Mouse (Mus musculus): ENCODE measurements around the gene Wwc1. TPM values are rescaled to one million over a fixed set of nuclear protein-coding genes. Genes with fewer than 3 reads are reported as not detected.

Gene Wwc1
- polyA plus RNA-seq, 1 experiment from 2014 or later = 2.0 TPM

GRCm38 (mm10) chr11:35932121-35932885 lies 48.0 kb downstream of the Wwc1 start:
- no peaks in the 10 kb centered on the region for H3K36me3 ChIP-seq (ENCODE audit: control insufficient read depth, insufficient read depth, low read length)

DNA sequence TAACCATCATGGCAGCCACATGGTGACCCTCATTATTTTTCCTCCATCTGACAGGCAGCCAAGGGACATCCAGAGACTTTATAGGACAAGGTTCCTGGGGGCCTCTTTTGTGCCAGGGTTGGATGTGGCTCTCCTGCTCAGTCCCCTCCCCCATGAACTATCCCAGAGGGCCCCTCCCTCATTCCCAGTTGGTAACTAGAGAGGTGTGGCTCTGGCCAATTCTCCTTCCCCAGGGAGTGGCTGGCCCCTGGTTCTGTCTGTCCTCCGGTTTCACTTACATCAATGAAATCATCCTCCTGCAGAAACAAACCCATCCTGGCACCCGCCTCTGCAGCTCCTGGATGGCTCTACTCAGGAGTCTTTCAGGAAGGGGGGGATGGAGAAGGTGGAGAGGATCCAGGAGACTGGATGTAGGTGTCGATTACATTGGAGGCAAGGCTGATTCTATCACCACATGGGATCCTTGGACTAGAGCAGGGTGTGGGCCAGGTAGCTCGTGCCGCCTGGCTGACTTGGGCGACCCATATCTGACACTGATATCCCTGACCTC lies 49.7 kb downstream of the Wwc1 start:
- Histone ChIP-seq H3K27ac (replicated peaks in 1 of 2; ENCODE audit: control insufficient read depth in 1 of 2, insufficient read depth in 1 of 2, low read depth in 2 of 2, low read length in 2 of 2) (no peak overlapping the region), H3K4me3 (ENCODE audit: control insufficient read depth in 1 of 2, insufficient read depth in 1 of 2, low read depth in 1 of 2, low read length in 2 of 2) (no peak overlapping the region), H3K4me2 (ENCODE audit: low read length) (no peak overlapping the region), H3K9me3 (ENCODE audit: control insufficient read depth, low read length) (0 out of 2 replicates have a peak, but pooled peaks cover 6% of the 10 kb centered on the region), H3K27me3 (ENCODE audit: control insufficient read depth, insufficient read depth, low read length) (no peaks in the 10 kb centered on the region), H3K4me1 (ENCODE audit: control insufficient read depth in 2 of 2, insufficient read depth in 2 of 2, low read length in 2 of 2) (peaks cover 5 to 6% of the 10 kb centered on the region in 2 experiments; a peak in 3 of 4 replicates), H3K36me3 (ENCODE audit: control insufficient read depth, insufficient read depth, low read length) (no peaks in the 10 kb centered on the region), H3K9ac (ENCODE audit: low read length) (no peak overlapping the region)
- ATAC-seq (ENCODE audit: insufficient number of reproducible peaks, insufficient read depth, low FRiP score, low read depth) = no peak
- WGBS = 83% methylated on average over 6 of the region's 6 CpGs

More at GRCm38 (mm10) chr11:35932121-35932885, 48.0 kb downstream of the Wwc1 start:
- Histone ChIP-seq H3K4me3 (ENCODE audit: control insufficient read depth in 1 of 2, insufficient read depth in 1 of 2, low read depth in 1 of 2, low read length in 2 of 2) (no peak overlapping the region), H3K9me3 (ENCODE audit: control insufficient read depth, low read length) (no peaks in the 10 kb centered on the region), H3K4me2 (ENCODE audit: low read length) (no peak overlapping the region), H3K9ac (ENCODE audit: low read length) (no peak overlapping the region), H3K27ac (replicated peaks in 1 of 2; ENCODE audit: control insufficient read depth in 1 of 2, insufficient read depth in 1 of 2, low read depth in 2 of 2, low read length in 2 of 2) (no peak overlapping the region), H3K4me1 (ENCODE audit: control insufficient read depth in 2 of 2, insufficient read depth in 2 of 2, low read length in 2 of 2) (peaks cover 5 to 6% of the 10 kb centered on the region in 2 experiments; a peak in 3 of 4 replicates), H3K27me3 (ENCODE audit: control insufficient read depth, insufficient read depth, low read length) (no peaks in the 10 kb centered on the region)
- 84% methylated on average over 14 of the region's 14 CpGs for WGBS
- ATAC-seq (ENCODE audit: insufficient number of reproducible peaks, insufficient read depth, low FRiP score, low read depth) = no peak

DNA sequence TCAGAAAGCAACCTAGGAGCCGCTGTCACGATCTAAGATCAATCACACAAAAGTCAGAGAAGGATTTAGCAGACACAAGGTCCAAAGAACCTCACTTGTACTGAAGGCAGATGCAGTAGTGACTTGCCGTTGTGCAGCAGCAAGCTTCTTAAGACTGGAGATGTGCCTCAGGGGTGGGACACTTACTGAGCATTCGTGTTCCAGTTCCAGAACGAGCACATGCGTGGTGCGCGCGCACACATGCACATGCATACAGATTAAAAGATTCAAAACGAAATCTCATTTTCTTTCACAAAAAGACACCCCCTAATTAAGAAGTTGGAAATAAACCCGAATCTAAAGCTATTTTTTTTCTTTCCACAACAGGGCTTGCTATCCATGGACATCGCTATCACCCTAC lies 51.9 kb downstream of the Wwc1 start:
- no peak overlapping the region for H3K9ac ChIP-seq (ENCODE audit: low read length)
- H3K36me3 ChIP-seq (ENCODE audit: control insufficient read depth, insufficient read depth, low read length) = no peaks in the 10 kb centered on the region
- WGBS = 93% methylated on average over 12 of the region's 12 CpGs

GRCm38 (mm10) chr11:35927309-35927708 lies 53.0 kb downstream of the Wwc1 start:
- Histone ChIP-seq H3K9ac (ENCODE audit: low read length) (no peak overlapping the region), H3K4me1 (ENCODE audit: control insufficient read depth in 2 of 2, insufficient read depth in 2 of 2, low read length in 2 of 2) (no peaks in the 10 kb centered on the region; a peak in 1 of 4 replicates), H3K4me2 (ENCODE audit: low read length) (no peak overlapping the region), H3K36me3 (ENCODE audit: control insufficient read depth, insufficient read depth, low read length) (no peaks in the 10 kb centered on the region), H3K27ac (replicated peaks in 1 of 2; ENCODE audit: control insufficient read depth in 1 of 2, insufficient read depth in 1 of 2, low read depth in 2 of 2, low read length in 2 of 2) (no peak overlapping the region), H3K9me3 (ENCODE audit: control insufficient read depth, low read length) (0 out of 2 replicates have a peak, but pooled peaks cover 6% of the 10 kb centered on the region), H3K27me3 (ENCODE audit: control insufficient read depth, insufficient read depth, low read length) (no peaks in the 10 kb centered on the region), H3K4me3 (ENCODE audit: control insufficient read depth in 1 of 2, insufficient read depth in 1 of 2, low read depth in 1 of 2, low read length in 2 of 2) (no peak overlapping the region)
- no peak for ATAC-seq (ENCODE audit: insufficient number of reproducible peaks, insufficient read depth, low FRiP score, low read depth)
- 68% methylated on average over 14 of the region's 14 CpGs for WGBS

More for the DNA sequence above, 51.9 kb downstream of the Wwc1 start:
- Histone ChIP-seq H3K4me2 (ENCODE audit: low read length) (no peak overlapping the region), H3K27me3 (ENCODE audit: control insufficient read depth, insufficient read depth, low read length) (no peaks in the 10 kb centered on the region), H3K4me3 (ENCODE audit: control insufficient read depth in 1 of 2, insufficient read depth in 1 of 2, low read depth in 1 of 2, low read length in 2 of 2) (no peak overlapping the region), H3K9me3 (ENCODE audit: control insufficient read depth, low read length) (0 out of 2 replicates have a peak, but pooled peaks cover 6% of the 10 kb centered on the region), H3K4me1 (ENCODE audit: control insufficient read depth in 2 of 2, insufficient read depth in 2 of 2, low read length in 2 of 2) (peaks cover 0 to under 1% of the 10 kb centered on the region in 2 experiments; a peak in 1 of 4 replicates), H3K27ac (replicated peaks in 1 of 2; ENCODE audit: control insufficient read depth in 1 of 2, insufficient read depth in 1 of 2, low read depth in 2 of 2, low read length in 2 of 2) (no peak overlapping the region)
- no peak for ATAC-seq (ENCODE audit: insufficient number of reproducible peaks, insufficient read depth, low FRiP score, low read depth)

GRCm38 (mm10) chr11:35925592-35925991 lies 54.7 kb downstream of the Wwc1 start:
- Histone ChIP-seq H3K4me2 (ENCODE audit: low read length) (no peak overlapping the region), H3K4me3 (ENCODE audit: control insufficient read depth in 1 of 2, insufficient read depth in 1 of 2, low read depth in 1 of 2, low read length in 2 of 2) (no peak overlapping the region), H3K27me3 (ENCODE audit: control insufficient read depth, insufficient read depth, low read length) (no peaks in the 10 kb centered on the region), H3K27ac (replicated peaks in 1 of 2; ENCODE audit: control insufficient read depth in 1 of 2, insufficient read depth in 1 of 2, low read depth in 2 of 2, low read length in 2 of 2) (no peak overlapping the region), H3K9ac (ENCODE audit: low read length) (no peak overlapping the region), H3K4me1 (ENCODE audit: control insufficient read depth in 2 of 2, insufficient read depth in 2 of 2, low read length in 2 of 2) (no peaks in the 10 kb centered on the region; a peak in 1 of 4 replicates), H3K36me3 (ENCODE audit: control insufficient read depth, insufficient read depth, low read length) (no peaks in the 10 kb centered on the region), H3K9me3 (ENCODE audit: control insufficient read depth, low read length) (0 out of 2 replicates have a peak, but pooled peaks cover 6% of the 10 kb centered on the region)
- WGBS = 74% methylated on average over 7 of the region's 7 CpGs
- no peak for ATAC-seq (ENCODE audit: insufficient number of reproducible peaks, insufficient read depth, low FRiP score, low read depth)

DNA sequence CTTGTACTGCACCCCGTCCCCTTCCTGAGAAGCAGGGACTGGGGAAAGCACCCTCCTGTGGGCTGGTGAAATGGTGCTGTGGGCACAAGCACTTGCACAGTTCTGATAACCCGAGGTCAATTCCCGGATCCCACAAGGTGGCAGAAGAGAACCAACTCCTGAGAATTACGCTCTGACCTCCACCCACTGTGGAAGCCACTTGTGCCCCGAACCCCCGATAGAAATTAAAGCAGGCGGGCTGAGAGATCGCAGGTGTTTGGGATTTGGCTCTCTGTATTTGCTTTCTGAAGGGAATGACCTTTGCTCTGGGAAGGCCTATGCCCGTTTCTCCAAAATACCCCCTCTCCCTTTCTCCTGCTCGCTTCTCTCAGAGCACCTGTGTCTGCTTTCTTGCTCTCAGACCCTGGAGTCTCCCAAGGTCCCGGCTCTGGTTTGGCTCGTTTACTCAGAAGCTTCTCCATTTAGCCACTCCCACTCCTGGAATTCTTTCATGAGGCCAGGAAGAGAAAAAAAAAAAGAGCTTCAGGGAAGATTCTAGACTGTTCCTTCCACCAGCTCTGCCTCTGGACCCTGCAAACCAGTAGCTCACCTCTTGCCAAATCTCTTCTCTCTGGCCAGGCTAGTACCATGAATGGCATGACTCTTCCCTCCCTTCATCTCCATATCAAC lies 58.0 kb downstream of the Wwc1 start:
- ATAC-seq (ENCODE audit: insufficient number of reproducible peaks, insufficient read depth, low FRiP score, low read depth) = no peak
- Histone ChIP-seq H3K9me3 (ENCODE audit: control insufficient read depth, low read length) (0 out of 2 replicates have a peak, but pooled peaks cover 6% of the 10 kb centered on the region), H3K27ac (replicated peaks in 1 of 2; ENCODE audit: control insufficient read depth in 1 of 2, insufficient read depth in 1 of 2, low read depth in 2 of 2, low read length in 2 of 2) (no peak overlapping the region), H3K36me3 (ENCODE audit: control insufficient read depth, insufficient read depth, low read length) (no peaks in the 10 kb centered on the region), H3K27me3 (ENCODE audit: control insufficient read depth, insufficient read depth, low read length) (no peaks in the 10 kb centered on the region), H3K4me1 (ENCODE audit: control insufficient read depth in 2 of 2, insufficient read depth in 2 of 2, low read length in 2 of 2) (no peaks in the 10 kb centered on the region; a peak in 1 of 4 replicates), H3K4me2 (ENCODE audit: low read length) (no peak overlapping the region), H3K9ac (ENCODE audit: low read length) (no peak overlapping the region), H3K4me3 (ENCODE audit: control insufficient read depth in 1 of 2, insufficient read depth in 1 of 2, low read depth in 1 of 2, low read length in 2 of 2) (no peak overlapping the region)
- 32% methylated on average over 12 of the region's 12 CpGs for WGBS

DNA sequence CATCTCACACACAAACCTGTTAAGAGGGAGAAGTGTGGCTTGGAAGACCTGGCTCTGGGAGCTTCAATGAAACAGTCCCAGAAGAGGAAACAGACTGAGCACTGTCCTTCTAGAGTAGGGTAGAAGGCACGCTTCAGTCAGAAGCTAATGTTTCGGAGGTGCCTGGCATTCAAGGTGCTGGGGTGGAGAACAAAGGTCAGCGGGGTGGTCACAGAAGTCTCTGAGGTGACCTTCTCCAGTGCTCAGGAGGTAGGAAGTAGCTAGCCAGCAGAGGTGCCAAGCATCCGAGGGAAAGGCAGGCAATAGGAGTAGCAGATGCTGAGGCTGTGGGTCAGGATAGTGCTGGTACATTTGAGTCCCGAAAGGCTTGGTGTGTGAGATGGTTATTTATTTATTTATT lies 59.6 kb downstream of the Wwc1 start:
- Histone ChIP-seq H3K4me2 (ENCODE audit: low read length) (no peak overlapping the region), H3K9ac (ENCODE audit: low read length) (no peak overlapping the region), H3K36me3 (ENCODE audit: control insufficient read depth, insufficient read depth, low read length) (no peaks in the 10 kb centered on the region), H3K27ac (replicated peaks in 1 of 2; ENCODE audit: control insufficient read depth in 1 of 2, insufficient read depth in 1 of 2, low read depth in 2 of 2, low read length in 2 of 2) (no peak overlapping the region), H3K4me3 (ENCODE audit: control insufficient read depth in 1 of 2, insufficient read depth in 1 of 2, low read depth in 1 of 2, low read length in 2 of 2) (no peak overlapping the region), H3K27me3 (ENCODE audit: control insufficient read depth, insufficient read depth, low read length) (no peaks in the 10 kb centered on the region), H3K9me3 (ENCODE audit: control insufficient read depth, low read length) (no peaks in the 10 kb centered on the region), H3K4me1 (ENCODE audit: control insufficient read depth in 2 of 2, insufficient read depth in 2 of 2, low read length in 2 of 2) (peaks cover 2 to 6% of the 10 kb centered on the region in 2 experiments; a peak in 3 of 4 replicates)
- 86% methylated on average over 5 of the region's 5 CpGs for WGBS
- ATAC-seq (ENCODE audit: insufficient number of reproducible peaks, insufficient read depth, low FRiP score, low read depth) = no peak
